Mouse (Mus musculus): Measurements from ENCODE around the gene Ptpdc1. TPM values are rescaled to one million over a fixed set of nuclear protein-coding genes. Genes with fewer than 3 reads are reported as not detected.

The Ptpdc1 gene
- polyA plus RNA-seq, 1 experiment from 2014 or later: 10.7 TPM

GRCm38 (mm10) chr13:48531448-48531847 is 94.0 kb downstream of the Ptpdc1 start:
- no peak for ATAC-seq (replicated peaks; ENCODE audit: low FRiP score, low read depth)
- Histone ChIP-seq H3K36me3 (ENCODE audit: insufficient read depth, low read length) (0 out of 2 replicates have a peak, but pooled peaks cover 3% of the 10 kb centered on the region), H3K4me2 (ENCODE audit: low read length) (no peak overlapping the region)

GRCm38 (mm10) chr13:48530685-48531084 is 94.8 kb downstream of the Ptpdc1 start:
- WGBS: 67% methylated on average over 2 of the region's 2 CpGs
- no peak for DNase-seq (ENCODE audit: low spot score)
- H3K36me3 ChIP-seq (ENCODE audit: insufficient read depth, low read length): 0 out of 2 replicates have a peak, but pooled peaks cover 3% of the 10 kb centered on the region
- H3K27me3 ChIP-seq (ENCODE audit: insufficient read depth, low read length): no peaks in the 10 kb centered on the region
- H3K4me3 ChIP-seq (replicated peaks; ENCODE audit: low read depth, low read length): no peak overlapping the region
- H3K4me2 ChIP-seq (ENCODE audit: low read length): no peak overlapping the region
- ATAC-seq (replicated peaks; ENCODE audit: low FRiP score, low read depth): no peak
- TF ChIP-seq CTCF (IDR thresholded peaks at IDR 0.05; ENCODE audit: low read depth): no peak
- no peak overlapping the region for H3K9ac ChIP-seq (ENCODE audit: low read depth, low read length)
- no peaks in the 10 kb centered on the region for H3K9me3 ChIP-seq (replicated peaks; ENCODE audit: low read length)
- H3K27ac ChIP-seq: no peak overlapping the region
- no peaks in the 10 kb centered on the region for H3K4me1 ChIP-seq (replicated peaks; ENCODE audit: insufficient read depth, low read length)

More at GRCm38 (mm10) chr13:48531448-48531847, 94.0 kb downstream of the Ptpdc1 start:
- no peaks in the 10 kb centered on the region for H3K27me3 ChIP-seq (ENCODE audit: insufficient read depth, low read length)
- no peaks in the 10 kb centered on the region for H3K4me1 ChIP-seq (replicated peaks; ENCODE audit: insufficient read depth, low read length)
- 73% methylated on average over 2 of the region's 2 CpGs for WGBS
- no peak overlapping the region for H3K27ac ChIP-seq
- H3K9me3 ChIP-seq (replicated peaks; ENCODE audit: low read length): no peaks in the 10 kb centered on the region
- H3K4me3 ChIP-seq (replicated peaks; ENCODE audit: low read depth, low read length): no peak overlapping the region
- H3K9ac ChIP-seq (ENCODE audit: low read depth, low read length): no peak overlapping the region
- TF ChIP-seq CTCF (IDR thresholded peaks at IDR 0.05; ENCODE audit: low read depth): no peak
- DNase-seq (ENCODE audit: low spot score): no peak

- Histone ChIP-seq H3K27ac (no peak overlapping the region), H3K4me2 (ENCODE audit: low read length) (no peak overlapping the region), H3K9me3 (replicated peaks; ENCODE audit: low read length) (no peaks in the 10 kb centered on the region), H3K9ac (ENCODE audit: low read depth, low read length) (no peak overlapping the region), H3K4me3 (replicated peaks; ENCODE audit: low read depth, low read length) (no peak overlapping the region), H3K27me3 (ENCODE audit: insufficient read depth, low read length) (no peaks in the 10 kb centered on the region), H3K4me1 (replicated peaks; ENCODE audit: insufficient read depth, low read length) (no peaks in the 10 kb centered on the region), H3K36me3 (ENCODE audit: insufficient read depth, low read length) (no peaks in the 10 kb centered on the region)
- 62% methylated on average over 2 of the region's 2 CpGs for WGBS
- no peak for TF ChIP-seq CTCF (IDR thresholded peaks at IDR 0.05; ENCODE audit: low read depth)
- ATAC-seq (replicated peaks; ENCODE audit: low FRiP score, low read depth) (no peak), DNase-seq (ENCODE audit: low spot score) (no peak)
Observed at GRCm38 (mm10) chr13:48529028-48529427, 96.4 kb downstream of the Ptpdc1 start.

GRCm38 (mm10) chr13:48528123-48528871 is 97.2 kb downstream of the Ptpdc1 start:
- no peaks in the 10 kb centered on the region for H3K27me3 ChIP-seq (ENCODE audit: insufficient read depth, low read length)
- H3K4me1 ChIP-seq (replicated peaks; ENCODE audit: insufficient read depth, low read length): no peaks in the 10 kb centered on the region
- DNase-seq (ENCODE audit: low spot score) (peak; percentile 94), ATAC-seq (replicated peaks; ENCODE audit: low FRiP score, low read depth) (0 out of 2 replicates have a peak, but pooled peaks have one; percentile 35)
- H3K4me2 ChIP-seq (ENCODE audit: low read length): no peak overlapping the region
- peak; percentile 96 for TF ChIP-seq CTCF (IDR thresholded peaks at IDR 0.05; ENCODE audit: low read depth)
- WGBS: 52% methylated on average over 15 of the region's 15 CpGs
- H3K27ac ChIP-seq: no peak overlapping the region
- H3K36me3 ChIP-seq (ENCODE audit: insufficient read depth, low read length): no peaks in the 10 kb centered on the region
- H3K9me3 ChIP-seq (replicated peaks; ENCODE audit: low read length): no peaks in the 10 kb centered on the region
- H3K9ac ChIP-seq (ENCODE audit: low read depth, low read length): no peak overlapping the region
- no peak overlapping the region for H3K4me3 ChIP-seq (replicated peaks; ENCODE audit: low read depth, low read length)

MicroRNAs encoded within 50 kb of the gene (microRNA counts, 519-probe panel; counts per million panel counts)
- 8,011 counts per million, percentile 99 among the panel's probes with 10 or more counts for microRNA mmu-let-7a
- 8,113 counts per million, percentile 99 among the panel's probes with 10 or more counts for microRNA mmu-let-7d
- 7,306 counts per million, percentile 95 among the panel's probes with 10 or more counts for microRNA mmu-let-7f

Small RNA genes lying within 50 kb of the gene (microRNA-seq; reads per million reads assigned to microRNA genes)
- gene Gm24111 (not detected), gene Mirlet7a-1 (215 reads per million, percentile 60 among the genes with 10 or more reads in this experiment), gene Mirlet7d (14,504 reads per million, percentile 95 among the genes with 10 or more reads in this experiment), gene Mirlet7f-1 (not detected)

Other genes starting within 250 kb of the Ptpdc1 start
- gene Zfp169, start 112.2 kb downstream of the Ptpdc1 start, polyA plus RNA-seq (2015; fragmentation: Nextera tagmentation; extraction: Ambion mirVana): 2.2 TPM in 2 replicates
- 0.64 and 1.1 TPM in 2 replicates for gene A830005F24Rik, start 112.1 kb downstream of the Ptpdc1 start, polyA plus RNA-seq (2015; fragmentation: Nextera tagmentation; extraction: Ambion mirVana)
- gene Barx1, start 37.3 kb upstream of the Ptpdc1 start, polyA plus RNA-seq (2015; fragmentation: Nextera tagmentation; extraction: Ambion mirVana): not detected in 2 replicates
- 5.3 and 5.4 TPM in 2 replicates for gene Phf2, start 245.5 kb upstream of the Ptpdc1 start, polyA plus RNA-seq (2015; fragmentation: Nextera tagmentation; extraction: Ambion mirVana)